Comparison of ENCODE assay signal across 14 mouse cellular contexts in the genomic region with DNA sequence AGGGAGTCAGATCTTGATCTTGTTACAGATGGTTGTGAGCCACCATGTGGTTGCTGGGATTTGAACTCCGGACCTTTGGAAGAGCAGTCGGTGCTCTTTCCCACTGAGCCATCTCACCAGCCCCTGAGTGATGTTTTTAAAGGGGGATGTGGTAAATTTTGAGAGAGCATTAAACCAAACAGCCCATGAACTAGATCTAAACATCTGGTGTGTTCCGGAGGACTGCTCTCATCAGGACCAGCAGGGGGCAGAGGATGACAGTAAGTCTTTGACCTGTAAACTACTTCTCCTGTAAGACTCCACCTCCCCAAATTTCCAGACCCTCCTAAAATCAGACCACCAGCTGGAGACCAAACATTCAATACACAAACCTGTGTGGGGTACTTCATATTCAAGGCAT. TPM values are rescaled to one million over a fixed set of nuclear protein-coding genes. Genes with fewer than 3 reads are reported as not detected.
DNase-seq lines count a peak whose midpoint lies in the region; ATAC-seq and TF ChIP-seq lines count a peak whose summit lies in the region.
"Had no signal": no experiment of that assay in that cellular context is flagged by ENCODE, and none has a peak within 500 bp of the region (broad histone marks: within the 10 kb centered on the region; RNA-seq: fewer than 3 reads in every experiment).

No protein-coding gene starts in this region.

- no peaks in the 10 kb centered on the region for H3K27me3 ChIP-seq in kidney, postnatal 0 days (ENCODE audit: insufficient read depth, low read length)
- H3K27me3 ChIP-seq in E14TG2a.4 (ENCODE audit: insufficient read depth, low read length), result 0 out of 2 replicates have a peak, but pooled peaks cover 2% of the 10 kb centered on the region

- TF ChIP-seq CTCF in kidney, postnatal 0 days (IDR thresholded peaks at IDR 0.05; ENCODE audit: low read depth), result peak; percentile 51
- peak; percentile 28 for TF ChIP-seq CTCF in E14TG2a.4 (conservative IDR thresholded peaks at IDR 0.05; ENCODE audit: low read length)

- ATAC-seq in kidney, postnatal 0 days (replicated peaks; ENCODE audit: low FRiP score, low read depth), result no peak
- ATAC-seq in erythroblast, adult 5-6 weeks (replicated peaks; ENCODE audit: low FRiP score, poor library complexity, severe bottlenecking), result no peak

- H3K27ac ChIP-seq in kidney, postnatal 0 days, result no peak overlapping the region
- H3K27ac ChIP-seq: macrophage had no signal

- H3K9me3 ChIP-seq in kidney, postnatal 0 days (replicated peaks; ENCODE audit: low read length), result no peaks in the 10 kb centered on the region
- H3K9me3 ChIP-seq in E14TG2a.4 (ENCODE audit: low read length), result peaks cover 3% of the 10 kb centered on the region

- no peak overlapping the region for H3K4me3 ChIP-seq in kidney, postnatal 0 days (replicated peaks; ENCODE audit: low read depth, low read length)
- H3K4me3 ChIP-seq in E14TG2a.4 (replicated peaks; ENCODE audit: low read length), result no peak overlapping the region
- H3K4me3 ChIP-seq: myocyte had no signal

- no peaks in the 10 kb centered on the region for H3K36me3 ChIP-seq in kidney, postnatal 0 days (ENCODE audit: insufficient read depth, low read length)
- H3K36me3 ChIP-seq in E14TG2a.4 (ENCODE audit: insufficient read depth, low read length), result no peaks in the 10 kb centered on the region

- 34% methylated on average over 3 of the region's 3 CpGs for WGBS in kidney, postnatal 0 days

- H3K9ac ChIP-seq in kidney, postnatal 0 days (ENCODE audit: low read depth, low read length), result no peak overlapping the region

- no peaks in the 10 kb centered on the region for H3K4me1 ChIP-seq in kidney, postnatal 0 days (replicated peaks; ENCODE audit: insufficient read depth, low read length)
- H3K4me1 ChIP-seq in E14TG2a.4 (replicated peaks; ENCODE audit: low read depth, low read length), result peaks cover 28% of the 10 kb centered on the region

- DNase-seq in kidney, postnatal 0 days (ENCODE audit: low spot score), result peak; percentile 60
- DNase-seq in kidney, postnatal 14 days, result no peak
- DNase-seq in 3T3-L1 (ENCODE audit: low read depth, low spot score), result peak; percentile 46
- peak; percentile 54 for DNase-seq in induced T-regulatory cell, adult 2 months (ENCODE audit: low read depth)
- no peak for DNase-seq in urinary bladder, adult 18-20 months (ENCODE audit: low spot score in 2 of 2)
- DNase-seq in right cerebral cortex, postnatal 36 days (ENCODE audit: low spot score in 2 of 2), result no peak
- DNase-seq: cerebellum, postnatal 14 days; heart, adult 18-20 months; heart, postnatal 4 days; kidney, adult 11 months had no signal

- H3K4me2 ChIP-seq in kidney, postnatal 0 days (ENCODE audit: low read length), result no peak overlapping the region

RNA-seq across cellular contexts. Expression of a gene that starts 45.9 kb away (rescaled TPM):
- polyA plus RNA-seq in kidney, postnatal 0 days (2015; fragmentation: Nextera tagmentation; extraction: Ambion mirVana), result 87.6 and 93.7 TPM in 2 replicates
- 15.7 and 16.9 TPM in 2 replicates for total RNA-seq in erythroblast, adult 5-6 weeks (2015; ENCODE audit: low replicate concordance)
- 27.2 and 32.7 TPM in 2 replicates for total RNA-seq in erythroblast, adult 5-6 weeks (2017; ENCODE audit: low replicate concordance)

Comparison
In these comparisons a context has a peak if more than half of its experiments do, and no peak if none do; other contexts are left out.
1. DNase-seq: peak in kidney, postnatal 0 days (single experiment), 3T3-L1 (single experiment) and induced T-regulatory cell, adult 2 months (single experiment); none in kidney, postnatal 14 days (single experiment), urinary bladder, adult 18-20 months (0 of 2) and right cerebral cortex, postnatal 36 days (0 of 2).